Mouse (Mus musculus) MEL (cell line): Measurements from ENCODE around the gene C730034F03Rik.

Experiments
- CTCF ChIP-seq, 3 experiments: IDR thresholded peaks in 2 of 3; conservative IDR thresholded peaks in 1 of 3; 2 replicates each; pipeline ENCODE4 v1.5.1; 2011 to 2012; ENCODE audit warnings: low read length in 3 of 3, low read depth in 2 of 3, mild to moderate bottlenecking in 2 of 3, improper control_type of control experiment in 1 of 3, inconsistent platforms in 1 of 3, mixed read lengths in 1 of 3, moderate library complexity in 1 of 3; ENCODE audit not compliant: control insufficient read depth in 1 of 3, insufficient read depth in 1 of 3, poor library complexity in 1 of 3, severe bottlenecking in 1 of 3
- MAX ChIP-seq: IDR thresholded peaks from 2 replicates; pipeline ENCODE4 v1.6.1; 2011; ENCODE audit warnings: low read length, improper control_type of control experiment
- POLR2A ChIP-seq, 2 experiments: IDR thresholded peaks; 2 replicates each; pipeline ENCODE4 v1.6.1; 2011 to 2012; ENCODE audit warnings: low read length in 2 of 2, mild to moderate bottlenecking in 2 of 2, control low read depth in 1 of 2, improper control_type of control experiment in 1 of 2, low read depth in 1 of 2, moderate library complexity in 1 of 2; ENCODE audit not compliant: control insufficient read depth in 1 of 2, insufficient read depth in 1 of 2, poor library complexity in 1 of 2

DNA sequence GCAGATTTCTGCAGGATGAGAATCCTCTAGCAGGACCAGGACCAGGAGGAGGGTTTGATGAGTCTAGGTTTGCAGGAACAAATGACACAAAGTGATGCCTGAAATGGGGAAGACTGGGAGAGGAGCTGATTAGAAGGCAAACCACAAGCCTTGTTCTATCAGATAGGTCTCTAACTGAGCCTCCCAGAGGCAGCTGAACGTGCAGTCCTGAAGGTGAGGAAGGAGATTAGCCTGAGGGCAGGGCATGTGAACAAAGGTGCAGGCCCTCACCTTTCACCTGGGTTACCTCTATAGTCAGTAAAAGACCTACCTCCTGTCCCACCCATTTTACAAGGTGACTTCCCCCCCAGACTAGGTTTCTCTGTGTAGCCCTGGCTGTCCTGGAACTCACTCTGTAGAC, 29.7 kb upstream of the C730034F03Rik start:
- TF ChIP-seq MAX (no peak), CTCF (IDR thresholded peaks at IDR 0.05 in 2 of 3, conservative IDR thresholded peaks at IDR 0.05 in 1 of 3; ENCODE audit: control insufficient read depth in 1 of 3, insufficient read depth in 1 of 3, low read depth in 2 of 3, low read length in 3 of 3, poor library complexity in 1 of 3, severe bottlenecking in 1 of 3) (no peak), POLR2A (IDR thresholded peaks at IDR 0.05; ENCODE audit: control insufficient read depth in 1 of 2, insufficient read depth in 1 of 2, low read depth in 1 of 2, low read length in 2 of 2, poor library complexity in 1 of 2) (no peak)
